Mouse (Mus musculus): ENCODE measurements around the gene Heca.

- TF ChIP-seq CTCF (IDR thresholded peaks at IDR 0.05; ENCODE audit: extremely low read depth, insufficient read length, insufficient replicate concordance, low read depth, low read length) (no peak), POLR2A (IDR thresholded peaks at IDR 0.05; ENCODE audit: low read depth, low read length) (no peak)
Observed at GRCm38 (mm10) chr10:17946046-17946445, 1.8 kb downstream of the Heca start.
